ENCODE assay signal across 8 mouse cellular contexts in genomic region chr10:77971709-77972553, GRCm38 (mm10). TPM values are rescaled to one million over a fixed set of nuclear protein-coding genes. Genes with fewer than 3 reads are reported as not detected.
DNase-seq lines count a peak whose midpoint lies in the region; ATAC-seq and TF ChIP-seq lines count a peak whose summit lies in the region.

No protein-coding gene starts in this region.

- H3K4me1 ChIP-seq in midbrain, embryonic 14.5 days (ENCODE audit: control insufficient read depth, insufficient read depth, low read length): no peaks in the 10 kb centered on the region
- peaks cover 13% of the 10 kb centered on the region for H3K4me1 ChIP-seq in midbrain, embryonic 15.5 days
- no peaks in the 10 kb centered on the region for H3K4me1 ChIP-seq in embryonic facial prominence, embryonic 11.5 days (ENCODE audit: control insufficient read depth, insufficient read depth, low read length)
- no peaks in the 10 kb centered on the region; the same call in 1 of the 2 replicates for H3K4me1 ChIP-seq in stomach, postnatal 0 days (replicated peaks; ENCODE audit: control insufficient read depth, insufficient read depth)

- H3K27me3 ChIP-seq in midbrain, embryonic 14.5 days (ENCODE audit: control insufficient read depth, insufficient read depth, low read length): peaks cover 3% of the 10 kb centered on the region
- peaks cover 18% of the 10 kb centered on the region; the same call in 1 of the 2 replicates for H3K27me3 ChIP-seq in midbrain, embryonic 15.5 days (replicated peaks)
- H3K27me3 ChIP-seq in embryonic facial prominence, embryonic 11.5 days (ENCODE audit: control insufficient read depth, insufficient read depth, low read length): peaks cover 18% of the 10 kb centered on the region
- no peaks in the 10 kb centered on the region for H3K27me3 ChIP-seq in stomach, postnatal 0 days (ENCODE audit: control insufficient read depth, insufficient read depth, low read length)

- peak; percentile 39 to 60 for DNase-seq in frontal cortex, postnatal 36 days (ENCODE audit: low spot score in 2 of 2)
- no peak for DNase-seq in frontal cortex, postnatal 10 days (ENCODE audit: low spot score in 2 of 2)
- DNase-seq in midbrain, embryonic 14.5 days: peak; percentile 21
- peak; percentile 51 for DNase-seq in embryonic facial prominence, embryonic 11.5 days (ENCODE audit: low spot score)
- no peak for DNase-seq in stomach, postnatal 0 days (ENCODE audit: low spot score)
- DNase-seq in gastrocnemius, postnatal 4 days (ENCODE audit: low spot score in 2 of 2): no peak
- DNase-seq in cerebellum, adult 9-10 months: no peak

- no peak overlapping the region for H3K9ac ChIP-seq in midbrain, embryonic 14.5 days (replicated peaks; ENCODE audit: low read length)
- H3K9ac ChIP-seq in midbrain, embryonic 15.5 days: no peak overlapping the region
- H3K9ac ChIP-seq in embryonic facial prominence, embryonic 11.5 days (replicated peaks; ENCODE audit: low read length): no peak overlapping the region
- no peak overlapping the region for H3K9ac ChIP-seq in stomach, postnatal 0 days (ENCODE audit: low read length)

- peak; percentile 55 for TF ChIP-seq CTCF in stomach, postnatal 0 days (IDR thresholded peaks at IDR 0.05; ENCODE audit: low read depth)

- ATAC-seq in midbrain, embryonic 14.5 days (ENCODE audit: low FRiP score, low TSS enrichment): no peak
- no peak for ATAC-seq in midbrain, embryonic 15.5 days (replicated peaks)
- no peak for ATAC-seq in embryonic facial prominence, embryonic 11.5 days (replicated peaks; ENCODE audit: insufficient number of reproducible peaks, low FRiP score, low TSS enrichment, low read depth)
- no peak for ATAC-seq in stomach, postnatal 0 days (ENCODE audit: low FRiP score, low TSS enrichment)

- 63% methylated on average over 17 of the region's 17 CpGs for WGBS in midbrain, embryonic 14.5 days
- WGBS in midbrain, embryonic 15.5 days: 63% methylated on average over 17 of the region's 17 CpGs
- 63% methylated on average over 17 of the region's 17 CpGs for WGBS in embryonic facial prominence, embryonic 11.5 days
- 61% methylated on average over 17 of the region's 17 CpGs for WGBS in stomach, postnatal 0 days

- no peak overlapping the region for H3K4me3 ChIP-seq in midbrain, embryonic 14.5 days (replicated peaks; ENCODE audit: low read depth, low read length)
- H3K4me3 ChIP-seq in midbrain, embryonic 15.5 days: no peak overlapping the region
- no peak overlapping the region for H3K4me3 ChIP-seq in embryonic facial prominence, embryonic 11.5 days (ENCODE audit: low read depth, low read length)
- no peak overlapping the region for H3K4me3 ChIP-seq in stomach, postnatal 0 days (ENCODE audit: low read depth, low read length)

- no peaks in the 10 kb centered on the region for H3K36me3 ChIP-seq in midbrain, embryonic 14.5 days (ENCODE audit: control insufficient read depth, insufficient read depth, low read length)
- H3K36me3 ChIP-seq in midbrain, embryonic 15.5 days (replicated peaks): no peaks in the 10 kb centered on the region
- no peaks in the 10 kb centered on the region for H3K36me3 ChIP-seq in embryonic facial prominence, embryonic 11.5 days (replicated peaks; ENCODE audit: control insufficient read depth, insufficient read depth, low read depth, low read length)
- H3K36me3 ChIP-seq in stomach, postnatal 0 days (ENCODE audit: control insufficient read depth, insufficient read depth, low read length): no peaks in the 10 kb centered on the region

- no peaks in the 10 kb centered on the region for H3K9me3 ChIP-seq in midbrain, embryonic 14.5 days (ENCODE audit: control insufficient read depth, low read length)
- no peaks in the 10 kb centered on the region for H3K9me3 ChIP-seq in midbrain, embryonic 15.5 days
- no peaks in the 10 kb centered on the region for H3K9me3 ChIP-seq in embryonic facial prominence, embryonic 11.5 days (replicated peaks; ENCODE audit: control insufficient read depth, low read length)
- H3K9me3 ChIP-seq in stomach, postnatal 0 days (ENCODE audit: control insufficient read depth, low read length): no peaks in the 10 kb centered on the region

- TF ChIP-seq EP300 in stomach, postnatal 0 days (optimal IDR thresholded peaks at IDR 0.05): no peak

- no peak overlapping the region for H3K27ac ChIP-seq in midbrain, embryonic 14.5 days (replicated peaks; ENCODE audit: low read depth, low read length)
- H3K27ac ChIP-seq in midbrain, embryonic 15.5 days: no peak overlapping the region
- H3K27ac ChIP-seq in embryonic facial prominence, embryonic 11.5 days (replicated peaks; ENCODE audit: low read depth, low read length): no peak overlapping the region
- H3K27ac ChIP-seq in stomach, postnatal 0 days (replicated peaks): no peak overlapping the region

- H3K4me2 ChIP-seq in midbrain, embryonic 14.5 days (ENCODE audit: low read length): no peak overlapping the region
- no peak overlapping the region for H3K4me2 ChIP-seq in midbrain, embryonic 15.5 days
- H3K4me2 ChIP-seq in embryonic facial prominence, embryonic 11.5 days (ENCODE audit: low read depth, low read length): no peak overlapping the region
- no peak overlapping the region for H3K4me2 ChIP-seq in stomach, postnatal 0 days (replicated peaks; ENCODE audit: low read depth)

RNA-seq across cellular contexts. Expression of gene Trpm2, which starts 1.6 kb away (rescaled TPM):
- polyA plus RNA-seq in midbrain, embryonic 14.5 days (2014; fragmentation: Nextera tagmentation; extraction: Ambion mirVana): 3.6 TPM in 2 replicates
- 3.7 and 6.1 TPM in 2 replicates for polyA plus RNA-seq in midbrain, embryonic 15.5 days (2015; fragmentation: Nextera tagmentation; extraction: Ambion mirVana)
- 0.43 and 0.86 TPM in 2 replicates for polyA plus RNA-seq in embryonic facial prominence, embryonic 11.5 days (2014; fragmentation: Nextera tagmentation; extraction: Ambion mirVana)
- polyA plus RNA-seq in stomach, postnatal 0 days (2015; fragmentation: Nextera tagmentation; extraction: Ambion mirVana): 0.61 and 0.85 TPM in 2 replicates
- total RNA-seq in gastrocnemius, postnatal 4 days (2021): under 1 TPM; 0.32 to 0.88 TPM

RNA-seq across cellular contexts. Expression of gene 1810043G02Rik, which starts 6.4 kb away (rescaled TPM):
- 41.0 and 45.3 TPM in 2 replicates for polyA plus RNA-seq in midbrain, embryonic 14.5 days (2014; fragmentation: Nextera tagmentation; extraction: Ambion mirVana)
- polyA plus RNA-seq in midbrain, embryonic 15.5 days (2015; fragmentation: Nextera tagmentation; extraction: Ambion mirVana): 48.3 and 49.5 TPM in 2 replicates
- polyA plus RNA-seq in embryonic facial prominence, embryonic 11.5 days (2014; fragmentation: Nextera tagmentation; extraction: Ambion mirVana): 25.8 and 27.9 TPM in 2 replicates
- 16.1 and 18.8 TPM in 2 replicates for polyA plus RNA-seq in stomach, postnatal 0 days (2015; fragmentation: Nextera tagmentation; extraction: Ambion mirVana)
- total RNA-seq in gastrocnemius, postnatal 4 days (2021): 10 to 100 TPM; 10.5 to 12.3 TPM

RNA-seq across cellular contexts. Expression of gene Pfkl, which starts 38.0 kb away (rescaled TPM):
- polyA plus RNA-seq in midbrain, embryonic 14.5 days (2014; fragmentation: Nextera tagmentation; extraction: Ambion mirVana): 88.0 and 97.8 TPM in 2 replicates
- polyA plus RNA-seq in midbrain, embryonic 15.5 days (2015; fragmentation: Nextera tagmentation; extraction: Ambion mirVana): 127 and 128 TPM in 2 replicates
- 108 and 129 TPM in 2 replicates for polyA plus RNA-seq in embryonic facial prominence, embryonic 11.5 days (2014; fragmentation: Nextera tagmentation; extraction: Ambion mirVana)
- 82.4 and 86.1 TPM in 2 replicates for polyA plus RNA-seq in stomach, postnatal 0 days (2015; fragmentation: Nextera tagmentation; extraction: Ambion mirVana)
- 10 to 100 TPM; 17.0 to 21.0 TPM for total RNA-seq in gastrocnemius, postnatal 4 days (2021)

Comparison
In these comparisons a context has a peak if more than half of its experiments do, and no peak if none do; other contexts are left out.
1. DNase-seq: peak in frontal cortex, postnatal 36 days (2 of 2), midbrain, embryonic 14.5 days (single experiment) and embryonic facial prominence, embryonic 11.5 days (single experiment); none in frontal cortex, postnatal 10 days (0 of 2), stomach, postnatal 0 days (single experiment), gastrocnemius, postnatal 4 days (0 of 2) and cerebellum, adult 9-10 months (single experiment).